8 mouse cellular contexts compared by ENCODE assay signal in the genomic region with DNA sequence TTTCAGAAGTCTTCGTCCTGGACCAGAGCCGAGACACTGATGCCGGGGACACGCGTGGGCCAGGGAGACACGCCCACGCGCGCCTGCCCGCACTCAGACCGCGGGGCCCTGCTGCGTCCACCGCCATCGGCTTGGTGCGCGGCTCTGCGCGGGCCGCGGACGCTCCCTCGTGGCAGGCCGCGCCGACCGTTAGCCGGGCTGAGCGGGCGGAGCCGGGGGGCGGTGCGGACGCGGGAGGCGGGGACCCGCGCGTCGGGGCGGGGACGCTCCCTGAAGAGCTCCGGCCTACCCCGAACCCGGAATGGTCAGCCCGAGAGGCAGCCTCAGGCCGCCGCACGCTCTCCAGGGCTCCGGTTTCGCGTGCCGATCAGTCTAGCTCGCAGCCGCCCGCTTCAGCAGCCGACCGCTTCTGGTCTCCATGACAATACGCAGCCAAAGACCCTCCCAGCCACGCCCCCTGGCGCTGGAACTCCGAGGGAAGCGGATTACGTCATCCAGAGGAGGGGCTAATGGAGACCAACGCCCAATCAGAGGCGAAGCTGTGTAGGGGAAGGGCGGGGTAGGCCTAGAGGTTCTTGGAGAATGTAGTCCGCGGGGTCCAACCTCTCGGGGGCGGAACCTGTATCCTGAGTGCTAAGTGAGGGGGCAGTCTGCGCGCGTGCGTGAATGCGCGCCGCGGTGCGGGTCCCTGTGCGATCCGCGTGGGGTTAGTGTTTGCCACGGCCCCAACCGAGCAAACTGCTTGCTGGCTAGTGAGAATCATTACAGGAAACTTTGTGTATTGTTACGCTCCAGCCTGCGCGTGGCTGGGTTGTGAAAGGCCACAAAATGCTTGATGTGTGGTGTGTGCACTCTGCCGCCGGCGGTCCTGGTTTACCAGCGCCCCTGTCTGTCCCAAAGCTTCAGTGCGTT. TPM values are rescaled to one million over a fixed set of nuclear protein-coding genes. Genes with fewer than 3 reads are reported as not detected.
DNase-seq lines count a peak whose midpoint lies in the region; ATAC-seq and TF ChIP-seq lines count a peak whose summit lies in the region.

No protein-coding gene starts in this region.

- peak overlapping the region; percentile 78 for H3K4me2 ChIP-seq in lung, embryonic 14.5 days

- H3K9me3 ChIP-seq in lung, embryonic 14.5 days (ENCODE audit: low read depth, low read length), result no peaks in the 10 kb centered on the region

- under 1% methylated on average over 92 of the region's 93 CpGs for WGBS in lung, embryonic 14.5 days

- peaks cover 81% of the 10 kb centered on the region for H3K27me3 ChIP-seq in lung, embryonic 14.5 days (ENCODE audit: insufficient read depth, low read length)

- H3K27ac ChIP-seq in lung, embryonic 14.5 days (ENCODE audit: low read depth), result peak overlapping the region; percentile 97

- peak; percentile 53 for TF ChIP-seq CTCF in lung, embryonic 14.5 days (IDR thresholded peaks at IDR 0.05; ENCODE audit: low read depth)

- H3K4me3 ChIP-seq in lung, embryonic 14.5 days (ENCODE audit: low read depth, low read length), result peak overlapping the region; percentile 61

- ATAC-seq in hematopoietic stem cell, adult 5-6 weeks (replicated peaks in 1 of 2; ENCODE audit: insufficient read depth in 1 of 2, low FRiP score in 2 of 2, low TSS enrichment in 1 of 2, low read depth in 1 of 2, poor library complexity in 2 of 2, severe bottlenecking in 2 of 2), result peak; percentile 90 to 94
- ATAC-seq in lung, embryonic 14.5 days (ENCODE audit: insufficient read depth), result peak; percentile 96
- peak; percentile 81 for ATAC-seq in neutrophil, adult 5-6 weeks (ENCODE audit: extremely low read depth, insufficient number of reproducible peaks, low FRiP score, poor library complexity, severe bottlenecking)

- DNase-seq in Muller cell, postnatal 12 days (ENCODE audit: inconsistent ontology term), result peak; percentile 100
- peak; percentile 97 for DNase-seq in cerebellum, adult 9-10 months
- DNase-seq in forelimb bud, embryonic 11.5 days (ENCODE audit: low read depth, low spot score), result peak; percentile 100
- DNase-seq in layer of hippocampus, adult 8-10 months (ENCODE audit: low spot score in 2 of 2), result peak; percentile 91 to 94
- DNase-seq in lung, embryonic 14.5 days, result peak; percentile 100
- DNase-seq in testis, postnatal 14 days (ENCODE audit: low spot score), result peak; percentile 98

- H3K36me3 ChIP-seq in lung, embryonic 14.5 days (ENCODE audit: insufficient read depth), result peaks cover 9% of the 10 kb centered on the region; the same call in 1 of the 2 replicates

- peak overlapping the region; percentile 66 for H3K9ac ChIP-seq in lung, embryonic 14.5 days

- H3K4me1 ChIP-seq in lung, embryonic 14.5 days (ENCODE audit: insufficient read depth), result no peaks in the 10 kb centered on the region

RNA-seq across cellular contexts. Expression of a gene that starts 1.5 kb away (rescaled TPM):
- total RNA-seq in hematopoietic stem cell, adult 5-6 weeks (2017), result not detected in 2 replicates
- under 1 TPM in 3 of 4 experiments, not detected in 1; 0.18 to 0.49 (median 0.20) TPM for total RNA-seq in layer of hippocampus, adult 8-10 months (2022)
- 18.5 and 22.4 TPM in 2 replicates for polyA plus RNA-seq in lung, embryonic 14.5 days (2014; fragmentation: Nextera tagmentation; extraction: Ambion mirVana)
- total RNA-seq in neutrophil, adult 5-6 weeks (2017), result not detected in 2 replicates

Comparison
In these comparisons a context has a peak if more than half of its experiments do, and no peak if none do; other contexts are left out.
1. Peak in every context shown above with its lines: DNase-seq, ATAC-seq, H3K4me3 ChIP-seq and H3K27ac ChIP-seq.